Mouse (Mus musculus) lung, postnatal 4 days (tissue): ENCODE data around the gene Eif4a3.
A peak's percentile ranks its signal among the peaks of the same experiment; 100 is the strongest.
"Not testable (repeated sequence)": the region's sequence is repeated elsewhere in the genome, so short reads cannot be mapped to it uniquely, and the experiment has no call there.

ENCODE experiments used
- DNase-seq, 2 experiments: peaks; one replicate each; pipeline ENCODE4 v3.0.0; 2021

Eif4a3 gene

DNA sequence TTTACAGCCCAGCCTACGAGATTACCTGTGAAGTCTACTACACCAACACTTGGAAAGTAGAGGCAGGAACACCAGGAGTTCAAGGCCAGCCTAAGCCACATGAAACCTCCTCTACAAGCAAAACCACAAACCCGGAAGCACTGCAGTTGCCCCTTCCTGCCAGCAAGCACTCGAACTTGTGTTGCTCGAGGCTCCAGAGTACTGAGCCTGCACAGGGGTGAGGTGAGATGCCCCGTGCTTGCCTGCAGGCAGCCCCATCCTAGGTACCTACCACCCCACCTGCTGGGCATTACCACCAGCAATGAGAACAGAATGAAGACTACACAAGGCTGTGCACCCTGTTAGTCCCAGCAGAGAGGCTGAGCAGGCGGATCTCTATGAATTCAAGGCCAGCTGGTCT, 1.9 kb downstream of the Eif4a3 start:
- DNase-seq = no peak

DNA sequence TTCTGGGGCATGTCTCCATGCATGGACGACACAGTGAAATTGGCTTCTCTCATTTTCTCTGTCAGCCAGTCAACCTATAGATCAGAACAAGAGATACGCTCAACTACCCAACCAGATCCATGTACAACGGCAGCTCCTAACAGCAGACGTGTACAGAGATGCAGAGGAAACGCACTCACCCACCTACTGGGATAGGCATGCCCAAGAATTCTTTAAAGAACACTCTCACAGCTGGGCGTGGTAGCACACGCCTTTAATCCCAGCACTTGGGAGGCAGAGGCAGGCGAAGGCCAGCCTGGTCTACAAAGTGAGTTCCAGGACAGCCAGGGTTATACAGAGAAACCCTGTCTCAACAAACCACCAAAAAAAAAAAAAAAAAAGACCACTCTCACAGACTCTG, 7.0 kb downstream of the Eif4a3 start:
- not testable (repeated sequence) for DNase-seq

DNA sequence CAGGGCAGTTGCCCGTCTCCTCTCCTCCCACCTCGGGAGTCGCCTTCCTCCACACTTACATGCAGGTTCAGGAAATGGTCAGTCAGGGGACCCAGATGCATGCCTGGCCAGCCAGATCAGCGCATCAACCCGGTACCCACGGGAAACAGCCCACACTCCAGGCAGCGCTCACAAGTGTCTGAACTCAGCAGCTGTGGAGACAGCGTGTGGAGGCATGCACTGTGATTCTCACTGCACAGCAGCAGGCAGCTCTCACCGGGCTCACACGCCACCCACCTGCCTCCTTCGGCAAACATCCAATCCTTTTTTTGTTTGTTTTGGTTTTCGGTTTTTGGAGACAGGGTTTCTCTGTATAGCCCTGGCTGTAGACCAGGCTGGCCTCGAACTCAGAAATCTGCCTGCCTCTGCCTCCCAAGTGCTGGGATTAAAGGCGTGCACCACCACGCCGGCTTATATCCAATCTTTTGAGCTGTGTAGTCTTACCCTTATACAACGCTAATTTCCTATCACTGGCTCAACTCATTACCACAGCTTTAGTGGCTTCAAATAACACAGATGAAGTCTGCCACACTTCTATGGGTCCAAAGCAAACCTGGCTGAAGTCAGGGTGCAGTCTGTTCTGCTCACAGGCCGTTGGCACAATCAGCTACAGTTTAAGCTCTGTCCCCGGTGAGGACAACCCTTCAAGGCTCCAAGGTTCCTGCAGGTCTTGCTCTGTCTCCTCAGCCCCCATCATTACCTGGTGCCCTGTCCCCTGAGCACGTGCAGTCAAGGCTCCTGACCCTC, 12.5 kb downstream of the Eif4a3 start:
- DNase-seq = no peak

DNA sequence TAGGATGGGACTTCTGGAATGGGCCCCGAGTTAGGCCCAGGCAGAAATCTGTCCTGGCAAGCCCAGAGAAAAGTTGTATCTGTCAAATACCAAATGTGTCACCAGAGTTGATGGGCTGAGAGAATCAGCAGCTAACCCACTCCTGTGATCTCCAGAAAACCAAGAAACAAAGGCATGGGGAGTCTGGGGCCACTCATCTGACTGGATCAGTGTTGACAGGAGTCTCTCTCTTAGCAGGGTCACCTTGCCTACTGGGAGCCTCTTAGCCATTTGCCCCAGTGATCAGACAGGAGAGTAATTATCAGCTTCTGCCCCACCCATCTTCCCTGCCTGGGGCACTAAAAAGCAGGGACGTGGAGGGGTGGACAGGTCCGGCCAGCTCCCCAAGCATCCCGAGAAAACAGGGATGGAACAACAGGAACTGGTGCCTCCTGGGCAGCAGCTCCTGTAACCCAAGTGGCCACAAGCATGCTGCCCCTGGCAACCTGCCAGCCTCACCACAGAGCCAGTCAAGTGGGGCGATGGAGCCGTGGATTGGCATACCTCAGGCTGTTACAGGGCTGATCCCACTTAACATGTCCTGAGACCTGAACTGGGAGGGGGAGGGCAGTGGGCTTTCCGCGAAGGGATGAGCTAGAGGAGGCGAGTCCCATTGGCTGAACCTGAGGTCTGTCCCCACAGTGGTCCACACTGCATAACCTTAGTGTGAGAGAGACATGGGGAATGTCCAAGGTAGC, 13.9 kb downstream of the Eif4a3 start:
- peak; percentile 56 to 77 for DNase-seq

DNA sequence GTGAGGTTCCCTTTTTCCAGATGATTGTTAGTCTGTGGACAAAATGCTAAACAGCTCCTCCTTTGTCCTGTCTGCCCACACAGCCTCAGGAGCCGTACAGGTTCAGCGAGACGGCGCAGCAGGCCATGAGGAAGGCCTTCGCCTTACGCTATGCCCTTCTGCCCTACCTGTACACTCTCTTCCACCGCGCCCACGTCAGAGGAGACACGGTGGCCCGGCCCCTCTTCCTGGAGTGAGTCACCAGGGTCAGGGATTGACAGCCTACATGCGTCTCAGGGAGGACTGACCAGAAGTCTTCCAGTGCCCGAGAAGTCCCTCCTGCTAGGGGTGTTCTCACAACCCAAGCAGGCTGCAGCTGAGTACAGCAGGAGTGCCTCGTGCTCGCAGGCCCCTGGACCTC, 18.9 kb downstream of the Eif4a3 start:
- no peak for DNase-seq

DNA sequence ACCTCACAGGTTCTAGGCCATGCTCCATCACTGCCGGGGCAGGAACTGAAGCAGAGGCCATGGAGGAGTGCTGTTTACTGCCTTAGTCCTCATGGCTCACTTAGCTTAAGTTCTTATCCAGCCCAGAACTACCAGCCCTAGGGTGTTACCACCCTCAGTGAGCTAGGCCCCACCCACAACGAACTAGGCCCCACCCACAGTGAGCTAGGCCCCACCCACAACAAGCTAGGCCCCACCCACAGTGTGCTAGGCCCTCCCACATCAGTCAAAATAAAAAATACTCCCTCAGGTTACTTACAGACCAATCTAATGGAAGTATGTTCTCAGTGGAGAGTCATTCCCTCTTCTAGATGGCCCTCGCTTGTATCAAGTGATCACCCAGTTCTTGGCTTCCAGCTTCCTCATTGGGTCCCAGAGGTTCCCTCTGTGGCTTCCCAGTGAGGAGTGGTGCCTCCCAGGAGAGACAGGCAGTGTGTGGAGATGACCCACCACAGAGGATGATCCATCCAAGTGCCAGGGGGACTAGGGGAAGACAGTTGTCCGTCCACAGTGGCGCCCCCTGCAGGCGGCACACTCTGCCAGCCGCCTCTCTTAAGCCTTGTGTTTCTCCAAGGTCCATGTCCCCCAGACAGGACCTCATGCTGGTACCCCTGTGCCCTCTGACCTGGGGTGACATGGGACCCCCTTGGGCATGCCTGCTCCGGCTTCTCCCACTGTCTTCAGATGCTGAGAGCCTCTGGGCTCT, 26.5 kb downstream of the Eif4a3 start:
- DNase-seq = no peak

DNA sequence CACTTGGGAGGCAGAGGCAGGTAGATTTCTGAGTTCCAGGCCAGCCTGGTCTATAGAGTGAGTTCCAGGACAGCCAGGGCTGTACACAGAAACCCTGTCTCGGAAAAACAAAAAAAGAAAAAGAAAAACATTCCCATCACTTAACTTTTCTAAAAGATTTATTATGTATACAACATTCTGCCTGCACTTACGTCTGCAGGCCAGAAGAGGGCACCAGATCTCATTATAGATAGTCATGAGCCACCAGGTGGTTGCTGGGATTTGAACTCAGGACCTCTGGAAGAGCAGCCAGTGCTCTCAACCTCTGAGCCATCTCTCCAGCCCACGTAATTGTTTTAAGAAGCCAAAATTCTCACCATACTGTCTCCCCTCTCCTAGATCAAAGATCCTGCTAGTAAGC, 27.4 kb downstream of the Eif4a3 start:
- DNase-seq = not testable (repeated sequence)

DNA sequence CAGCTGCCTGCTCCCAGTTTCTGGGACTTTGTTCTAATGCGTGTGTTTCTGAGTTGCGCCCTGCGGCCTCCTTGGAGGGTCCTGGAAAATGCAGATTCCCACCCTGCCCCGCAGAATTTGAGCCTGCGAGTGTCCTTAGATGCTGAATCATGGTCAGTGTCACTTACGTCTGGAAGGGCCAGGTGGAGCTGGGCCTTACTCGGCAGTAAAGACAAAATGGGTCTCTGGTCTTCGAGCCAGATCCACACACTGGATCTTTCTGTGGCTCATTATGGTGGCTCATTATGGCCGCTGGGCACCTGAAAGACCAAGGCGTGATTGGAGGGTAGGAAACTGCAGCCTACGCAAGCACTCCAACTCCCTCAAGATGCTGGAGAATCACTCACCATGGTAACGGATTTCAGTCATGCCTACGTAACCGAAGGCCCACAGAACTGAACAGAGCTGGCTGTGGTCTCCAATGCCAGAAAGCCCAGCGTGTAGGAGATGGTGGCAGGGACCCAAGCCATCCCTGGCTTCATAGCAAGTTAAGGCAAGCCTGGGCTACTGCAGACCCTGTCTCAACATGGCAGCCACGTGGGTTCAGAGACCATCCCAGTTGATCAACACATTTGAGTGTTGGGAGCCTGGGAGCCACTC, 31.2 kb downstream of the Eif4a3 start:
- peak in 1 of 2 experiments; percentile 31 for DNase-seq

DNA sequence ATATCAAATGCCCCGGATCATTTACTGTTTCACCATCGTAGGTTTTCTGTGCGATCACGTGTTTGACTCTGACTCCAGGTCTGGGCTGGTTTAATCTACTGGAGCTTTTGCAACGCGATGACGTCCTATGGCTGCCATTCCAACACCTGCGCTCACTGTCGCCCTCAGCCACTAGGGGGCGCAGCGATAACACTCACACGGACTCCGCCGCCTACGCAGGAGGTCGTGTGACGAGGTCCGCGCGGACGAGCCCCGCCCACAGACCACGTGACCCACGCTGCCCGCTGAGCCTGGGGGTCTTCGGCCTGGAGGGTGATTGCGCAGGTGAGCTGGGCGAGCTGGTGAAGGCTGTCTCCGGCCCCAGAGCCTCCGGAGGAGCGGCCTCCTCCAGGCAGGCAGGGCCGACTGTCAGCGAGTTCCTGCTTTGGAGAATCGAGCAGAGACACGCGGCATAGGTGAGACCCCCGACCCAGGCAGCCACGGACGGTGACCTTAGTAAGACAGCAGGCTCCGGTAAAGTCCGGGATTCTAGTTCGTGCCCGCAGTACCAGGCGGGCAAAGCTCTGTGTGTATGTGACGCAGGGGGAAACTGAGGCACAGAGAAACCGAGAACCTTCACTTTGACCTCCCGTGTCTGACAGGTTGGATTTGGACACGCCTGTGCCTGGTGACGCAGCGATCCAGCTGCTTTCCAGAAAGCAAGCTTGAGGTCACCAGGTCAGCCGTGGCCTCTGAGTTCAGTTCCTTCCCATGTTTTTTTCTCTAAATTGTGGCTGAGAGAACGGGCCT, 31.9 kb downstream of the Eif4a3 start, which contains the start of gene Gaa:
TSS of gene Gaa (plus strand) at position 120 of the 789 bp plus-strand sequence.
- peak; percentile 93 to 96 for DNase-seq

DNA sequence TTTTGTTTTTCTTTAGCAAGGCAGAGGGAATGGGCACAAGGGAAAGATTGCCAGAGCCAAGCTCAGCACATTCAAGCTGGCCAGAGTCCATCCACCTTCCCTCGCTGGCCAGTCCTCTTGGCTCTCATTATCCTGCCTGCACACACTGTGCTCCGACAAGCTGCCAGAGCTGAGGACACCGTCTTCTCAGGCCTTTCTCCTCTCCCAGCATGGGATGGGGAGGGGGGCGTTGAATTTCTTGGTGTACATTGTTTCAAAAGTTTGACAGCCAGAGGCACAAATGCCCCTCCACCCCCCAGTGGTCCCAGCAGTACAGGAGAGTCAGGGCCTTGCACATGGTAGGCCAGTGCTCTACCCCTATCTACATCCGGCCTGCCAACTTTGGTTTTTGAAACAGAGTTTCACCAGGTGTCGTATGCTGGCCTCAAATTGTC, 32.6 kb downstream of the Eif4a3 start:
- peak; percentile 25 to 69 for DNase-seq

DNA sequence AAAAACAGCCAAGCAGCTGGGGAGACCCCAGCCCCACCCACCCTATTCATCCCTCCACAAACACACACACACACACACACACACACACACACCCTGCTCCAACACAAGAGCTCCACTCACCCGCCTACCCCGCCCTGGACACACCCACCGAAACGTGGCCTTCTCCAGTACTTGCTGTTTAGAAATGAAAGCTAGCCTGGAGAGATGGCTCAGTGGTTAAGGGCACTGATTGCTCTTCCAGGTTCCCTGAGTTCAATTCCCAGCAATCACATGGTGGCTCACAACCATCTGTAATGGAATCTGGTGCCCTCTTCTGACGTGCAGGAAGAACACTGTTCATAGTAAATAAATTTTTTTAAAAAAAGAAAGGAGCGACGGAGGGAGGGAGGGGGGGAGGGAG, 34.1 kb downstream of the Eif4a3 start:
- DNase-seq = no peak

DNA sequence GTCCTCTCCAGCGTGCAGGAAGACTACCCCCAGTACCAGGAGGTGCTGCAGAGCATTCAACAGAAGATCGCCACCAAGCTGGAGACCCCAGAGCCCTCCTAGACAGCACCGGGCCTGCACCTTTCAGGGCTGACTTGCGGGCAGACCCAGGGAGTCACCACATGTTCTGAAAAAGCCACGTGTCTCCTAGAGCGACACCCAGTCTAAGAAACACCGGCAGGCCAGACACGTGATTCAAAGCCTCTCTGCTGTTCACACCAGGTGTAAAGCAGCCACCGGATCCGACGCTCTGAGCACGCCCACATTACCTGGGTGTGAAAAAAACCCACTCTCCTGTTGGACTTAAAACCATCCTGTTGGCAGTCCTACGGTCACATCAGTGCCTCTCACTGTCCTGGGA, 35.5 kb downstream of the Eif4a3 start:
- no peak for DNase-seq

DNA sequence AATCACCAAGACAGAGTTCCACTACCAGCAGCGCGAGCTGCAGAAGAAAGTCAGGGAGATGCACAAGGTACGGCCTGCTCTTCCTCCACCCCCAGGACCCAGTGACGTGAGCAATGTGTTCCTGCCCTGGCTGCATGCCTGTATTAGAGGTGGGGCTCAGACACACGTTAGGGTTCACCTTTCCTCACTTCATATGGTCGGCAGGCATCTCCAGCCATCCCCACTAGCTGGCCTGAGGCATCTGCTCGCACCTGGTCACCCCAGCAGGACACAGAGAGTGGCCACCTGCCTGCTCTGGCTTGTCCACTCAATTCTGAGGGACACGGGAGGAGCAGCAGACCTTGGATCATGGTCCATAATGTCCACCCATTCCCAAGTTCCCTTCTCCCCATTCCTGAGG, 39.9 kb downstream of the Eif4a3 start:
- no peak for DNase-seq

DNA sequence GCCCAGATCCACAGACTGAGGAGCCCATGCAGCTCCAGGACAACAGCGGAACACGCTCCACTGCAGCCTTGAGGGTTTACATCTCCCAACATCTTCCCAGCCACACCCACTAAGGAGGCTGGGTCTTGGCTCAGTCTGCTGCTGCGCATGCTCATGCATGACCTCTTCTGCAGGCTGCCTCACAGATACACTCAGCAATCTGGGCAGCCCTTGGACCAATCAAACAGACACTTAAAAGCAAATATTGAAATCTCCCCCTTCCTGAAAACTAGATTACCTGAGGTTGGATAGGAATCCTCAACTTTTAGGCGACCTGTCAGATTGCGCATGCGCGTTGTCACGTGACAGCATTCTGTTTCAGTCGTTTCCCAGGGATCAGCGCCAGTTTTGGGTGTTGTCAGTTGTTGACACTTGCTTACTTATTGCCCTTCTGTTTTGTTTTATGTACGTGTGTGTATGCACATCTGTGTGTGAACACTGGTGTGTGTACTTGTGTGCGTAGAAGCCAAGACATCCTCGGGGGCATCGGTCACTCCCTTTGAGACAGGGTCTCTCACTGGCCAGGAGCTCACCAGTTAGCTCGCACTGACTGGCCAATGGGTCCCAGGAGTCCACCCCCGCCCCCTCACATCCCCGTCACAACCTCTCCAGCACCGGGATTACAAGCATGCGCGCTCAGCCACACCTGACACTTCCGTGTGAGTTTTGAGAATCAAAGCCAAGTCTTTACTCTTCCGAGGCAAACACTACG, 41.1 kb downstream of the Eif4a3 start:
- peak; percentile 72 to 75 for DNase-seq

DNA sequence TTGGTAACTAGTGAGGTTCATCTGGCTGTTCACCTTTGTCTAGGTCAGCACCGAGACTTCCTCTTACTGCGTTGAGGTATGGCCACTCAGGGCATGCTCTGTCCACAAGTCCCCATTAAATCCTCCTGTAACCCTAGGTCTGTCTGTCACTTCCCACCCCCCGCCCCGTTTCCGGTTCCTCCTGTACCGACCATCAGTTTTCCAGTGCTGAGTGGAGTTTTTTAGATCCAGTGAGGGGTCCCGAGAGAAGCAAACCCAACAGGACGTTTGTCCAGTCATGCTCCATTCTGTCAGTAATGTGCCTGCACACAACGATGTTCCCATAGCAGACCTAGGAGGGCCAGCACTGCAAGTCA, 41.7 kb downstream of the Eif4a3 start:
- DNase-seq = no peak

DNA sequence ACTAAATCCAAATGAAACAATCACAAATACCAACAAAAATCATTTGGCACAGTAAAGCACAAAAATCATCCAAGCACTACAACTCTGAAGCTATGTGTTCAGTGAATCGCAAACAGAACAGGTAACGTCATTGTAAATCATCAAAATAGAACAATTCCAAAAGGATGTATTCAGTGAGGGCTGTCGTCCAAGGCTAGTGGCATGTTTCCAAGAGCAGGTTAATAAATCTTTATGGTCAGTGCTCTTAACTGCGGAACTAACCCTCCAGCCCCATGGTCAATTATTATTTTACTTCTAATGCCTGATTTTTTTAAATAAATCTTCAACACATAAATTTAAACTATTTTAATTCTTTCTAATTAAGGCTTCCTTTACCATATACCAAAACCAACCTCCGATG, 43.3 kb downstream of the Eif4a3 start:
- not testable (repeated sequence) for DNase-seq

DNA sequence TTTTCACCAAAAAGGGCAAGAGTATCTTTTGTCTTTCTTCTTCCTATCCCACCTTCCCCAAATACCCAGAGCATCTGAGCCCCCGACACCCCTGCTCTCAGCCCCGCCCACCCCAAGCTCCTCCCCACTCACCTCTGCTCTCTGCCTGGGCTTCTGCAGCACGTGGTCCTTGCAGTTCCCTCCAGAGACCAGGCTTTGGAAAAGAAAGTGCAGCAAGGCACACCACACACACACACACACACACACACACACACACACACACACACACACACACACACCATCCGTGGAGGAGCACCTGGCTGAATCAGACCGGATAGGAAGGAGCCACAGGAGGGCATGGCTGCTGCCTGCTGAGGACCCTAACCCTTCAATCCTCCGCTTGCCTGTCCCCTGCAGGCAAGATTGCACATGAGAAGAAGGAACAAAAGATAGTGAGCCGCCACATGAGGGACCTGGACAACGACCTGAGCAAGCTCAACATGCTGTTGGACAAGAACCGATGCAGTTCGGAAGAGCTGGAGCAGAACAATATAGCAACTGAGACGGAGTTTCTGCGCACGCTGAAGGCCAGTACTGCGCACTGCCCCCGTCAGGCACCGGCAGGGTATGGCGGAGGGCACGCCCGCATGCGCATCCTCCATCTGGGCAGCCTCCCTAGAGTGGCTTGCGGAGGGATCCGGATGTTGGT, 46.9 kb downstream of the Eif4a3 start:
- peak; percentile 70 to 72 for DNase-seq

DNA sequence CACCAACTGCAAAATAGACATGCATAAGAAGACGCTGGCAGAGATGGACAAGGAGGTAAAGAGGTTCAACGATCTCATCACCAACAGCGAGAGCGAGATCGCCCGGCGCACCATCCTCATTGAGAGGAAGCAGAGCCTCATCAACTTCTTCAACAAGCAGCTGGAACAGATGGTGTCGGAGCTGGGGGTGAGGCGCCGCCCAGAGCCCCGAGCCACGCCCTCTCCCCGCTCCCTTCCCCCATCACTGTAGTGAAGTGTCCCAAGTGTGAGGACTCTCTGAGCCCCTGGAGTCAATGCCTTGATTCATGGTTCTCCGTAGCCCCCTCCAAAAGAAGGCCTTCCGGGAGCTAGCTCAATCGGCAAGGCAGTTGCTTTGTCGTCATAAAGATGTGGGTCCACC, 48.9 kb downstream of the Eif4a3 start:
- DNase-seq = no peak

DNA sequence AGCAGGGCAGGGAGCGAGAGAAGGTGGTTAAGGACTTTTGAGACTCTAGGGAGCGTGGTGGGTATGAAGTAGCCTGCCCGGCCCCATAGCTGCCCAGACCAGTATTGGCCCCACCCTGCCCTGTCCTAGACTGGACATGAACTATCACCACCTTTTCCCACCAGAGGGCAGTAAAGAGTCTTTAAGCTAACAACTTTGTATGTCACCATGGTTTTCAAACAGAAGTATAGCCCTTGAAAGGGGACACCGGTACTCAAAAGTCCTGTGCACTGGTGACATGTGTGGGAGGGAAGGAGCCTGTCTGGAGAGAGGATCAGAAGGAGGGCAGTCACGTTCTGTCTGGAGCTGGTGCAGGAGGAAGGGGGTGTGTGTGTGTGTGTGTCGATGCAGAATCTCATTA, 50.9 kb downstream of the Eif4a3 start:
- DNase-seq = peak; percentile 47 to 80

DNA sequence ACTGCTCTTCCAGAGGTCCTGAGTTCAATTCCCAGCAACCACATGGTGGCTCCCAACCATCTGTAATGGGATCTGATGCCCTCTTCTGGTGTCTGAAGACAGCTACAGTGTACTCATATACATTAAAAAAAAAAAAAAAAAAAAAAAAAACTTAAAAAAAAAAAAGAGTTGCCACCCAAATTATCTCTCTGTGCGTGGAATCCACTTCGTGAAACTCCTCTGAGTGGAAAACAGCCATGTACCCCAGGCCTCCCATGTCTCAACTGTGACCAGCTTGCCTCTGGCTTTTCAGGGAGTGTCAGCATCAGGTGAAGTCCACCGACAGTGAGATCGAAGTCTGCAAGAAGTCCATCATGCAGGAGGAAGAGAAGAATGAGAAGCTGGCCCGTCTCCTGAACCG, 54.3 kb downstream of the Eif4a3 start:
- DNase-seq = not testable (repeated sequence)

DNA sequence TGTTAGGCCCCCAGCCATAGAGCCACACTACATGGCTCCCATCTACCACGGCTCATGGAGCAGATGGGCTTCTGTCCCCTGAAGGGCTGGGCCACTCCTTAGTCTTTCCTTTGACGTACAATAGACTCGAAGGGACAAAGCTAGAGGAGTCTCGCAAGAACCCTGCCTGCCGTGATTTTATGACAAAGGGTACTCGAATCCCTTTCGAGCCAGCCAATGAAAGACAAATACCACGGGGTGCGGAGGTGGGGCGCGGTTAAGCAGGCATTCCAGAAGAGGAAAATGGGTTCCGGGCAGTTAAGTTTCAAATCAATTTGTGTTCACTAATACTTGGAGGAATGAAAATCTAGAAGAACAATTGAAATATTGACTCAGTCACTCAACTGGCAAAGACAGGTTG, 60.4 kb downstream of the Eif4a3 start:
- peak in 1 of 2 experiments; percentile 22 for DNase-seq
